Mouse (Mus musculus) kidney, embryonic 15.5 days (tissue): ENCODE measurements around the gene Lmntd2. TPM values are rescaled to one million over a fixed set of nuclear protein-coding genes. Genes with fewer than 3 reads are reported as not detected.

Source experiments
- ATAC-seq: fragments of 200-750 bp; cut with Nextera tagmentation; replicated peaks from 2 replicates; pipeline ENCODE4 v1.8.0; 2017; ENCODE audit warnings: moderate TSS enrichment; ENCODE audit not compliant: low FRiP score
- H3K27ac ChIP-seq: fragments of 300-500 bp; sonication (generic); 2 replicates; pipeline ENCODE4 v1.5.1; 2015; ENCODE audit warnings: mild to moderate bottlenecking, inconsistent platforms
- H3K27me3 ChIP-seq: fragments of 300-500 bp; sonication (generic); 2 replicates; pipeline ENCODE4 v1.6.1; 2015; ENCODE audit warnings: inconsistent platforms
- H3K36me3 ChIP-seq: fragments of 300-500 bp; sonication (generic); 2 replicates; pipeline ENCODE4 v1.6.1; 2015; ENCODE audit warnings: inconsistent platforms
- H3K4me1 ChIP-seq: fragments of 300-500 bp; sonication (generic); 2 replicates; pipeline ENCODE4 v1.6.1; 2015; ENCODE audit warnings: inconsistent platforms
- H3K4me2 ChIP-seq: fragments of 300-500 bp; sonication (generic); 2 replicates; pipeline ENCODE4 v1.6.1; 2015; ENCODE audit warnings: moderate library complexity, mild to moderate bottlenecking, inconsistent platforms
- H3K4me3 ChIP-seq: fragments of 300-500 bp; sonication (generic); replicated peaks from 2 replicates; pipeline ENCODE4 v1.5.1; 2015; ENCODE audit warnings: mild to moderate bottlenecking, inconsistent platforms
- H3K9ac ChIP-seq: fragments of 300-500 bp; sonication (generic); 2 replicates; pipeline ENCODE4 v1.6.1; 2015; ENCODE audit warnings: mild to moderate bottlenecking, inconsistent platforms
- H3K9me3 ChIP-seq: fragments of 300-500 bp; sonication (generic); replicated peaks from 2 replicates; pipeline ENCODE4 v1.6.1; 2016; ENCODE audit warnings: inconsistent platforms
- WGBS: fragments of 180-500 bp; shearing (Covaris S2); methylation state at CpG from one replicate; pipeline ENCODE4 v1.1.7; 2015; ENCODE audit warnings: mixed read lengths; 5-methylcytosine and 5-hydroxymethylcytosine counted together
- microRNA counts: library from miRNA; unstranded; fragments of <30 nt; microRNA quantifications from one replicate; lab custom pipeline; 2016
- microRNA-seq: library from miRNA; unstranded; fragments of <30 nt; microRNA quantifications from one replicate; pipeline ENCODE4, GENCODE M21; 2016
- polyA plus RNA-seq: library from polyadenylated mRNA; unstranded; fragments of >200 nt; fragmentation: Nextera tagmentation; extraction: Ambion mirVana; gene quantifications from 2 replicates; pipeline ENCODE4 v1.2.1, GENCODE M21; 2015

Gene Lmntd2
- polyA plus RNA-seq, 1 experiment from 2014 or later, result 3.5 TPM

DNA sequence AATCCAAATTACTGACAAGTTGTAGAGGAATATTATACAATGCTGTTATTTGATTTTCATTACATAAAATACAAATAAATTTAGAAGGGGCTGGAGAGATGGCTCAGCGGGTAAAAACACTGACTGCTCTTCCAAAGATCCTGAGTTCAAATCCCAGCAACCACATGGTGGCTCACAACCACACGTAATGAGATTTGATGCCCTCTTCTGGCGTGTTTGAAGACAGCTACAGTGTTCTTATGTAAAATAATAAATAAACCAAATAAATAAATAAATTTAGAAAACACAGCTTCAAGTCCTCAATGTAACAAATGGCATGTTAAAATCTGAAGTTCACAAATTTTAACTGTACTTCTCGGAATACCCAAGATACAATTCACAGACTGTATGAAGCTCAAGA is 38.8 kb downstream of the Lmntd2 start:
- Histone ChIP-seq H3K4me2 (no peak overlapping the region), H3K27ac (no peak overlapping the region), H3K9me3 (no peaks in the 10 kb centered on the region), H3K9ac (no peak overlapping the region), H3K36me3 (no peaks in the 10 kb centered on the region), H3K4me1 (peaks cover 16% of the 10 kb centered on the region), H3K27me3 (no peaks in the 10 kb centered on the region; the same call in 1 of the 2 replicates), H3K4me3 (no peak overlapping the region)
- ATAC-seq, result no peak
- WGBS, result 82% methylated on average over 4 of the region's 4 CpGs

DNA sequence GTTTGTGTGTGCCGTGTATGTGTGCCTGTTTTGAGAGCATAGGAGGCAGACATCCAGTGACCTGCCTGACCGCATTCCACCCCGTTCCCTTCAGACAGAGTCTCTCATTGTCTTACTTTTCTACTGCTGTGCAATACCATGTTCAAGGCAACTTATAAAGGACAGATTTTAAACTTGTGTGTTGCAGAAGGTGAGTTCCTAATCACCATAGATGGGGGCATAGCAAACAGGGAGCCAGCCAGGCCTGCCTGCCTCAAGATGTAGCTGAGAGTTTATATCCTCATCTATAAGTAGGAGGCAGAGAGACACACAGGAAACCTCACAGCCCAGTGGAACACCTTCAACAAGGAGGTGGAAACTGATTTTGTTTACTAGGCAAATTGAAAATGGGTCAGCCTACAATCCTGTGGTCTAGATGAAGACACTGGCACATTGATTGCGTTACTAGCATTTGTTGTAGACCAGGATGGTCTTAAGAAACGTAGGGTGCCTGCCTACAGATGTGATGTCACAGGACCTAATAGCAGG is 40.5 kb downstream of the Lmntd2 start:
- H3K4me2 ChIP-seq, result peak overlapping the region; percentile 68
- H3K36me3 ChIP-seq, result no peaks in the 10 kb centered on the region
- H3K9me3 ChIP-seq, result no peaks in the 10 kb centered on the region
- no peak for ATAC-seq
- peak overlapping the region; percentile 62 for H3K4me3 ChIP-seq
- WGBS, result 77% methylated on average over 5 of the region's 5 CpGs
- peak overlapping the region; percentile 98 for H3K27ac ChIP-seq
- H3K4me1 ChIP-seq, result peaks cover 21% of the 10 kb centered on the region
- H3K9ac ChIP-seq, result no peak overlapping the region
- H3K27me3 ChIP-seq, result no peaks in the 10 kb centered on the region; the same call in 1 of the 2 replicates

DNA sequence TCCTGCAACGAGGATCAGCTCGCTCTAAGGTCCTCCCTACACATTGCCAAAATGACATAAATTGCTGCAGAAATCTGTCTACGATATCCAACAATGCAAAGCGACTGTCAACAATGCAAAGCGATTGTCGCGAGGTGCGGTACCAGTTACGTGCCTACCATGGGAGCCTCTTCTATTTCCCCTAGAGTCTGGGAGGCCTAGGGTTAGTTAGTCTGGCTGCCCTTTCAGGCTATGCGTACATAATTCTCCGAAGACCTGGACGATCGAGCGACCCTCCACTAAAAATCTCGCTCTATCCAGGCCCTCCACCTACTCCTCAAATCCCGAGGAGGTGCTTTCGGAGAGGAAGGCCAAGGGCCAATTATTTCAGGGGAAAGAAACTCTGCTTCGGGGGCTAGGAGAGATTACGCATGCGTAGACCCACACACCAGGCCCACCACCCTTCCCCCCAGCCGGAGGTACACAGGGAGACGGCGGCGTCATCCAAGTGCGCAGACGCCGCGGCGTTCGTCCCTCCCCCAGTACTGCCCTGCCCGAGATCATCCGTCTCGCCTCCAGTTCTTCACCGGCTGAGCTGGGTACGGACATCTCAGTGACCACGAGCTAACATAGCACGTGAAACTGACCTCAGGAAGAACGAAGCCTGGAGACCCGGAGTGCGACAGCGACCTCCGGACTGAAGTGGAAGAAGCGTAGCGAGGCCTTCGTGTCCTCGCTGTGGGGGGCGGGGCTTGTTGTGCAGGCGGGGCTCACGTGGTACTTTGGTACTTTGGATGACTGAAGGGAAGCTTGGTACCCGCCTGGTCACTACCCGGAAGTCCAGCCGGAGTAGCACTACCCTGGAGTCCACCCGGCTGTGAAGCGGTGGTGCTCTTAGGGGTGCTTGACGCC is 41.5 kb downstream of the Lmntd2 start, which contains the start of gene Rnh1:
Gene Rnh1, minus strand, starts transcription at position 742 of the 891 bp plus-strand sequence.
- Histone ChIP-seq H3K9me3 (no peaks in the 10 kb centered on the region), H3K4me3 (peak within 1 kb of the TSS; percentile 62), H3K9ac (peak within 1 kb of the TSS; percentile 52), H3K4me1 (peaks cover 29% of the 10 kb centered on the region), H3K27ac (peak within 1 kb of the TSS; percentile 98), H3K36me3 (no peaks in the 10 kb centered on the region), H3K4me2 (peak within 1 kb of the TSS; percentile 68), H3K27me3 (no peaks in the 10 kb centered on the region; the same call in 1 of the 2 replicates)
- 3% methylated on average over 55 of the region's 55 CpGs for WGBS
- ATAC-seq, result peak; percentile 96

DNA sequence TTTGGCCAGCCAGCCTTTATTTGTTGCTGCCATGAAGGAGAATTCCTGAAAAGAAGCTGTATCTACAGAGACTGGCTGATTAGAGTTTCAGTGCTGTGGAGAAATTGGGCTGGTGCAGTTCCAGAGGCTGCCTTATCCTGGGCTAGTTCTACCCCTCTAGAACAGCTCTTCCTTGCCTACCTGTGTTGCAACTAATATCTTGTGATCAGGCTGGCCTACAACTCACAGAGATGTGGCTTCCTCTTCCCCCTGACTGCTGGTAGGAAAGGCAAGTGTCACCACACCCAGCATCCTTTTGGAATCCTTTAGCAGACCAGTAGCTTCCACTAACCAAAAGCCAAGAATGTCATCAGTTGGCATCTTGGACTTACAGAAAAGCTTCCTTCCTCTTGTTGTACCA is 44.0 kb downstream of the Lmntd2 start:
- H3K4me2 ChIP-seq, result no peak overlapping the region
- H3K27me3 ChIP-seq, result no peaks in the 10 kb centered on the region
- peaks cover 13% of the 10 kb centered on the region for H3K36me3 ChIP-seq
- H3K9me3 ChIP-seq, result no peaks in the 10 kb centered on the region
- H3K9ac ChIP-seq, result no peak overlapping the region
- H3K27ac ChIP-seq, result no peak overlapping the region
- H3K4me3 ChIP-seq, result no peak overlapping the region
- H3K4me1 ChIP-seq, result peaks cover 35% of the 10 kb centered on the region
- ATAC-seq, result no peak

DNA sequence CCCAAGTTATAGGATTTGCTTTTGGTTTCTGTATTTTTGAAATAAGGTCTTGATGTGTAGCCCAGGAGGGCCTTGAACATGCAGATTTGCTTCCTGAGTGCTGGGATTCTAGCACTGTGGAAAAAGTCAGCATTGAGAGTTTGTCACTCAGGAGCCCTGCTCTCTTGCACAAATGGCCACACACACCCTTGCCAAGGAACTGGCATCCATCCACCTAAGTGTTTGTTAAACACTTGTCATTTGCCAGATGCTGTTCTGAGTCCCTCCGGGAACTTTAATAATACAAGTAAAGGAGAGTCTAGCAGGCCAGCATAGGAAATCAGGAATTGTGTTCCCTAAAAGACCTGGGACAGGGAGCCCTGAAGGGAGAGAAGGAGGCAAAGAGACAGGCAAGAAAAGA is 44.6 kb downstream of the Lmntd2 start:
- 78% methylated on average over 1 of the region's 1 CpGs for WGBS
- Histone ChIP-seq H3K27ac (no peak overlapping the region), H3K9me3 (no peaks in the 10 kb centered on the region), H3K27me3 (no peaks in the 10 kb centered on the region), H3K4me1 (peaks cover 35% of the 10 kb centered on the region), H3K4me3 (no peak overlapping the region), H3K36me3 (peaks cover 19% of the 10 kb centered on the region), H3K9ac (no peak overlapping the region), H3K4me2 (no peak overlapping the region)
- no peak for ATAC-seq

DNA sequence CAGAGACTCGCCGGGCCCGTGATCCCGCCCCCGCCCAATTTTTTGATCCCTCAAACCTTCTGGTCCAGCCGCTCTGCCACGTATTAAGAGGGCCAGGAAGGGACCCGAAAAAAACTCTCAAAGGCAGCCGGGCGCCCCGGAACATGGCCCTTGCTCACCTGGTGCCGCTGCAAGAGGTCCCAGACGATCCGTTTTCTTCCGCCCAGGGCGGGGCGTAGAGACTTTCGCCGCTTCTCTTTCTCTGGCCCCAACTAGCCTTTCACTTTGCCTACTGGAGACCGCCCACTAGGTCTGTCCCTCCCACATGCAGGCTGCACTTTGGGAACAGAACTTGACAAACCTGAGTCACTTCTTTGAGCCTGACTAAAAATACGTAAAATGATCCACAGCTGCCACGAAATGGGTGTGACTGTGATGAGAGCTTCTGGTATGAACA is 45.3 kb downstream of the Lmntd2 start:
- ATAC-seq, result peak; percentile 44
- H3K4me1 ChIP-seq, result peaks cover 33% of the 10 kb centered on the region
- peaks cover 27% of the 10 kb centered on the region for H3K36me3 ChIP-seq
- H3K27me3 ChIP-seq, result no peaks in the 10 kb centered on the region
- H3K27ac ChIP-seq, result peak overlapping the region; percentile 70
- H3K9ac ChIP-seq, result peak overlapping the region; percentile 62
- H3K4me3 ChIP-seq, result peak overlapping the region; percentile 55
- WGBS, result 2% methylated on average over 22 of the region's 22 CpGs
- no peaks in the 10 kb centered on the region for H3K9me3 ChIP-seq
- peak overlapping the region; percentile 68 for H3K4me2 ChIP-seq

DNA sequence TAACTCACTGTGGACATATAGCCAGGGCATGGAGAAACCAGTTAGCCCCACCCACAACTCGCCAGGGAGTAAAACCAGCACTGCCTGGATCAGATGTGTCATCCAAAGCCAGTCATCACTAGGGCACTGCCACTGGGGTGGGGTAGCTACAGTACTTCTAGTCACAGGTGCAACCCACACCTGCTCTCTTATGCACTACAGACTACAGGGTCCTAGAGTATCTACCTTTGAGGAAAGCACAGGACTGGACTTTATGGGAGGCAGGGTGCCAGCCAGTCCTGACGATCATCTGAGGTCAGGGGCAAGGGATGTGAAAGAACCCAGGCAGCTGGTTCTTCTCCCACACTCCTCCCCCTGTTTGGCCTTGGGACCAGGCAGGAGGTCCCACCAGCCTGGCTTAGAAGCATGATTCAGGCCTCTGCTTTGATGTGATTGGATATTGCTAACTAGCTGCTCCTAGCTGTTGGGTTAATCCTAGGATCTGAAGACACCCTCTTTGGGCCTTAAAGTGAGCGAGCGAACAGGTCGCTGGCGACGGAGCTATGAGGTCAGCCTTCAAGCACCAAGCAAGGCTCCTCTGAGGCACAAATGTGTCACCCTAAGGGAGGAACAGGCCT is 45.9 kb downstream of the Lmntd2 start:
- Histone ChIP-seq H3K9me3 (no peaks in the 10 kb centered on the region), H3K27ac (peak overlapping the region; percentile 70), H3K36me3 (peaks cover 32% of the 10 kb centered on the region), H3K9ac (peak overlapping the region; percentile 62), H3K4me2 (peak overlapping the region; percentile 68), H3K27me3 (no peaks in the 10 kb centered on the region), H3K4me1 (peaks cover 28% of the 10 kb centered on the region), H3K4me3 (peak overlapping the region; percentile 55)
- 10% methylated on average over 7 of the region's 7 CpGs for WGBS
- no peak for ATAC-seq

DNA sequence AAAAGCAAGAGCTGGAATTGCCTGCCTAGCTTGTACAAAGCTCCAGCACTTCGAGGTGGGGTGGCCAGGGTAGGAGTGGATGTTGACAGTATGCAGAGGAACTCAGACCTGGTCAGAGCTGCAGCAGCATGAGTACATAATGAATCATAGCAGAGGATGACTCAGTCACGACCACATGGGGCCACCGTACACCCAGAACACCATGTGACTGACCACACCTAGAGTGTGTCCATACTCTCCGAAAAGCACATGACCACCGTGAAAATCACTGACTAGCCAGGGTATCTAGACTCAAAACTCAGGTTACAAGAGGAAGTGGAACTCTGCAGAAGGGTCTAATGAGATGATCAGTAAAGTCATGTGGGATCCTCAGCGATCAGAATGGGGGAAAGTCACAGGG is 49.0 kb downstream of the Lmntd2 start:
- Histone ChIP-seq H3K4me2 (no peak overlapping the region), H3K36me3 (peaks cover 64% of the 10 kb centered on the region), H3K27me3 (no peaks in the 10 kb centered on the region), H3K4me3 (no peak overlapping the region), H3K9me3 (no peaks in the 10 kb centered on the region), H3K27ac (no peak overlapping the region), H3K4me1 (peaks cover 19% of the 10 kb centered on the region), H3K9ac (no peak overlapping the region)
- no peak for ATAC-seq
- 83% methylated on average over 6 of the region's 6 CpGs for WGBS

DNA sequence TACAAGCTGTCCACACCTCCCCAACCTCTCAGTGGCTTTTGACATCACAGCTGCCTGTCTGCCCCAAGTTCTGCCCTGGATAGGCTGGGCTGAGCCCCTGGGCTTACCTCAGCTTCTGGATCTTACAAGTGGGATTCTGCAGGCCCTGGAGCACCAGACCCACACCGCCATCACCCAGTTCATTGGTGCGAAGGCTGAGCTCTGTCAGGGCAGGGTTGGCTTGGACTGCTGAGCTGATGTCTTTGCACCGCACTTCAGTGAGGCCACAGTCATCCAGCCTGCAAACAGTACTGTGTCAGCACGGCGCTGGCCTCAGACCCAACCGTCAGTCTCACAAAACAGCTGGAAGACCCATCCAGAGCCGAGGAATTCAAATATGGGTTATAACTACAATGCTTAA is 49.5 kb downstream of the Lmntd2 start:
- ATAC-seq, result no peak
- no peak overlapping the region for H3K9ac ChIP-seq
- no peaks in the 10 kb centered on the region for H3K27me3 ChIP-seq
- H3K4me1 ChIP-seq, result peaks cover 19% of the 10 kb centered on the region
- no peaks in the 10 kb centered on the region for H3K9me3 ChIP-seq
- H3K4me2 ChIP-seq, result no peak overlapping the region
- no peak overlapping the region for H3K4me3 ChIP-seq
- WGBS, result 92% methylated on average over 7 of the region's 7 CpGs
- H3K36me3 ChIP-seq, result peaks cover 68% of the 10 kb centered on the region
- no peak overlapping the region for H3K27ac ChIP-seq

MicroRNAs within 50 kb of the gene (microRNA counts, 519-probe panel; counts per million panel counts)
- 2,841 counts per million, percentile 72 among the panel's probes with 10 or more counts for microRNA mmu-miR-210 (lab: Ali Mortazavi, UCI)

Small RNA genes within 50 kb of the gene (microRNA-seq; reads per million reads assigned to microRNA genes)
- gene Mir210, result 291 reads per million, percentile 69 among the genes with 10 or more reads in this experiment

Other genes starting within 250 kb of the Lmntd2 start
- 55.2 and 59.7 TPM in 2 replicates for gene Ifitm1, start 246.9 kb downstream of the Lmntd2 start, polyA plus RNA-seq
- gene Ifitm3, start 203.3 kb downstream of the Lmntd2 start, polyA plus RNA-seq, result 187 and 205 TPM in 2 replicates
- 1.3 and 2.2 TPM in 2 replicates for gene Ifitm6, start 196.2 kb downstream of the Lmntd2 start, polyA plus RNA-seq
- gene Gm17387, start 184.9 kb downstream of the Lmntd2 start, polyA plus RNA-seq, result not detected in 2 replicates
- gene B4galnt4, start 153.0 kb downstream of the Lmntd2 start, polyA plus RNA-seq, result 12.4 and 15.4 TPM in 2 replicates
- gene Pkp3, start 135.9 kb downstream of the Lmntd2 start, polyA plus RNA-seq, result 7.8 and 7.9 TPM in 2 replicates
- gene Sigirr, start 113.5 kb downstream of the Lmntd2 start, polyA plus RNA-seq, result 20.8 and 24.7 TPM in 2 replicates
- 6.0 TPM in 2 replicates for gene Ano9, start 96.3 kb downstream of the Lmntd2 start, polyA plus RNA-seq
- gene Ptdss2, start 91.7 kb downstream of the Lmntd2 start, polyA plus RNA-seq, result 79.9 and 83.4 TPM in 2 replicates
- gene Rnh1, start 41.2 kb downstream of the Lmntd2 start, polyA plus RNA-seq, result 115 and 122 TPM in 2 replicates
- gene Hras, start 20.1 kb downstream of the Lmntd2 start, polyA plus RNA-seq, result 92.1 and 98.0 TPM in 2 replicates
- 10.3 and 13.9 TPM in 2 replicates for gene Lrrc56, start 19.9 kb downstream of the Lmntd2 start, polyA plus RNA-seq
- gene Rassf7, start 1.8 kb upstream of the Lmntd2 start, polyA plus RNA-seq, result 57.5 and 66.9 TPM in 2 replicates
- 73.1 and 78.3 TPM in 2 replicates for gene Phrf1, start 14.7 kb upstream of the Lmntd2 start, polyA plus RNA-seq
- gene Irf7, start 52.4 kb upstream of the Lmntd2 start, polyA plus RNA-seq, result 3.5 and 3.8 TPM in 2 replicates
- gene Cdhr5, start 62.7 kb upstream of the Lmntd2 start, polyA plus RNA-seq, result 8.2 and 8.6 TPM in 2 replicates
- gene Sct, start 65.1 kb upstream of the Lmntd2 start, polyA plus RNA-seq, result 41.1 and 43.5 TPM in 2 replicates
- 1.4 and 1.8 TPM in 2 replicates for gene Drd4, start 77.9 kb upstream of the Lmntd2 start, polyA plus RNA-seq
- 68.2 and 81.1 TPM in 2 replicates for gene Deaf1, start 113.6 kb upstream of the Lmntd2 start, polyA plus RNA-seq
- gene Tmem80, start 113.7 kb upstream of the Lmntd2 start, polyA plus RNA-seq, result 52.8 and 54.4 TPM in 2 replicates
- gene Eps8l2, start 124.8 kb upstream of the Lmntd2 start, polyA plus RNA-seq, result 33.1 and 39.6 TPM in 2 replicates
- 340 and 353 TPM in 2 replicates for gene Taldo1, start 178.1 kb upstream of the Lmntd2 start, polyA plus RNA-seq
- gene Gatd1, start 200.1 kb upstream of the Lmntd2 start, polyA plus RNA-seq, result 61.5 and 61.8 TPM in 2 replicates
- gene Cend1, start 215.4 kb upstream of the Lmntd2 start, polyA plus RNA-seq, result 2.6 and 3.4 TPM in 2 replicates
- 27.6 and 34.0 TPM in 2 replicates for gene Slc25a22, start 223.8 kb upstream of the Lmntd2 start, polyA plus RNA-seq
- 10.5 and 12.6 TPM in 2 replicates for gene Pidd1, start 229.9 kb upstream of the Lmntd2 start, polyA plus RNA-seq
- 1,339 and 1,510 TPM in 2 replicates for gene Rplp2, start 233.3 kb upstream of the Lmntd2 start, polyA plus RNA-seq
- gene Pnpla2, start 241.1 kb upstream of the Lmntd2 start, polyA plus RNA-seq, result 36.3 and 41.7 TPM in 2 replicates
- gene Cracr2b, start 247.0 kb upstream of the Lmntd2 start, polyA plus RNA-seq, result 19.3 and 22.0 TPM in 2 replicates